Mouse (Mus musculus) MEL (cell line): ENCODE measurements around the gene Cysrt1.
A peak's percentile ranks its signal among the peaks of the same experiment; 100 is the strongest.

Experiments used
- CTCF ChIP-seq, 3 experiments: IDR thresholded peaks in 2 of 3; conservative IDR thresholded peaks in 1 of 3; 2 replicates each; pipeline ENCODE4 v1.5.1; 2011 to 2012; ENCODE audit warnings: low read length in 3 of 3, low read depth in 2 of 3, mild to moderate bottlenecking in 2 of 3, improper control_type of control experiment in 1 of 3, inconsistent platforms in 1 of 3, mixed read lengths in 1 of 3, moderate library complexity in 1 of 3; ENCODE audit not compliant: control insufficient read depth in 1 of 3, insufficient read depth in 1 of 3, poor library complexity in 1 of 3, severe bottlenecking in 1 of 3
- MAX ChIP-seq: IDR thresholded peaks from 2 replicates; pipeline ENCODE4 v1.6.1; 2011; ENCODE audit warnings: low read length, improper control_type of control experiment
- POLR2A ChIP-seq, 2 experiments: IDR thresholded peaks; 2 replicates each; pipeline ENCODE4 v1.6.1; 2011 to 2012; ENCODE audit warnings: low read length in 2 of 2, mild to moderate bottlenecking in 2 of 2, control low read depth in 1 of 2, improper control_type of control experiment in 1 of 2, low read depth in 1 of 2, moderate library complexity in 1 of 2; ENCODE audit not compliant: control insufficient read depth in 1 of 2, insufficient read depth in 1 of 2, poor library complexity in 1 of 2
- ZKSCAN1 ChIP-seq: IDR thresholded peaks from 2 replicates; pipeline ENCODE4 v1.6.1; 2012; ENCODE audit warnings: low read depth, mild to moderate bottlenecking, inconsistent platforms, low read length, improper control_type of control experiment, moderate library complexity

- no peak for TF ChIP-seq CTCF (IDR thresholded peaks at IDR 0.05 in 2 of 3, conservative IDR thresholded peaks at IDR 0.05 in 1 of 3; ENCODE audit: control insufficient read depth in 1 of 3, insufficient read depth in 1 of 3, low read depth in 2 of 3, low read length in 3 of 3, poor library complexity in 1 of 3, severe bottlenecking in 1 of 3)
- no peak for TF ChIP-seq POLR2A (IDR thresholded peaks at IDR 0.05; ENCODE audit: control insufficient read depth in 1 of 2, insufficient read depth in 1 of 2, low read depth in 1 of 2, low read length in 2 of 2, poor library complexity in 1 of 2)
- no peak for TF ChIP-seq ZKSCAN1
- peak; percentile 75 for TF ChIP-seq MAX
Observed at GRCm38 (mm10) chr2:25223681-25224491, 18.4 kb downstream of the Cysrt1 start.
